Mouse (Mus musculus): ENCODE data around the gene Brd9.
"Not testable (repeated sequence)": the region's sequence is repeated elsewhere in the genome, so short reads cannot be mapped to it uniquely, and the experiment has no call there.

Gene Brd9

DNA sequence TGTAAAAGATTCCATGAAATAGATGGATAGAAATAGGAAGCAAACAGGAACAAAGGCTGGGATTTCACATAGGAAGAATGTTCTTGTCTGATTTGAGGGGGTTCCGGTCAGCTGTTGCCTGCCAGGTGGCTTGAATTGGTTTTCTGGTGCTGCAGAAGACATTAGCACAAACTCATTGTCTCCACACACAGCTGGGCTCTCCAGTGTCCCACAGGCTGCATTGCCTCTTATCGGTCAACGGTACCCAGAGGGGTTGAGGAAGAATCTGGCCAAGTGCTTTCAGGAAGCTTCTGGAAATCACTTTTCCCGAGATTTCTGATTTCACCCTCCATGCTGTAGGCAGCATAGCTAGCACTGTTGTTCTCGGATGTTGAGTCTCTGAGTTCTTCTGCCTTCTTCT is 53.7 kb downstream of the Brd9 start:
- no peak for DNase-seq

DNA sequence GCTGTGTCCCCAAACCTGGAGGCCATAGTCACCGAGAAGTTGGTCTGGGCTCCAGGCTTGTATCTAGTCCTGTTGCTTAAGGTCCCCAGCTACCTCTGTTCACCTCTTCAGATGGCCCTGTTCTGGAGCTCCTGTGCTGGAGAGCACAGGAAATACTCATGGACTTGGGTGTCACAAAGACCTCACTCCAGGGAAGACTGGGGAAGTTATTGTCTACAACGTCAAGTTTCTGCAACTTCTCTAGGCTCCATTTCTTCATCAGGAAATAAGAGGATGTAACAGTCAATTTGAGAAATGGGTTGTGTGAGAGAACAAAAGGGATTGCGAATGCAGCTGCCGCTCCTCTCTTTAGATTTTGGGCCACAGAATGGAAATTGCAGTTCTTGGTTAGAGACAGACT is 58.8 kb downstream of the Brd9 start:
- no peak for DNase-seq

GRCm38 (mm10) chr13:74000519-74000918 is 62.9 kb downstream of the Brd9 start:
- no peak for DNase-seq

GRCm38 (mm10) chr13:74000961-74001360 is 63.4 kb downstream of the Brd9 start:
- DNase-seq = no peak

DNA sequence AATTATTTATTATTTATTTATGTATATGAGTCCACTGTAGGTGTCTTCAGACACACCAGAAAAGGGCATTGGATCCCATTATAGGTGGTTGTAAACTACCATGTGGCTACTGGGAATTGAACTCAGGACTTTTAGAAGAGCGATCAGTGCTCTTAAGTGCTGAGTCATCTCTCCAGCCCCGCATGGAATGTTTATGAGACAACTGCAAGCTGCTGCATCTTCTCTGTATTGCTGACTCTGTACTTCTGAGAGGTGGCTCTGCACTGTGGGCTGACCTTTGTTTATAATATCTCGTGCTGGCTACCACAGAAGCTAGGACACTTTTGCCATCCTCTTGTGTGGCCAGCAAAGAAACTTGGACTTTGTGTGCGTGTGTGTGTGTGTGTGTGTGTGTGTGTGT is 63.9 kb downstream of the Brd9 start:
- DNase-seq = no peak

- DNase-seq = not testable (repeated sequence)
Observed at GRCm38 (mm10) chr13:74006881-74007280, 69.3 kb downstream of the Brd9 start.

GRCm38 (mm10) chr13:74008216-74008615 is 70.6 kb downstream of the Brd9 start:
- DNase-seq = not testable (repeated sequence)

GRCm38 (mm10) chr13:74008948-74009718 is 71.5 kb downstream of the Brd9 start, which contains the start of gene Tppp:
Gene Tppp, plus strand, starts transcription at chr13:74009407.
- peak; percentile 89 to 90 for DNase-seq

GRCm38 (mm10) chr13:74009791-74010614 is 72.4 kb downstream of the Brd9 start:
- peak; percentile 21 to 25 for DNase-seq
